Mouse (Mus musculus): ENCODE data around the gene Dmtf1. TPM values are rescaled to one million over a fixed set of nuclear protein-coding genes. Genes with fewer than 3 reads are reported as not detected.

Dmtf1 gene
- total RNA-seq, 2 experiments from 2014 or later: 53.8 to 58.0 TPM

Other genes with a start within 250 kb of the Dmtf1 start
- gene Crot, start 164.5 kb downstream of the Dmtf1 start, total RNA-seq (2021): 10 to 100 TPM; 22.6 to 25.4 TPM
- gene Tmem243, start 61.1 kb downstream of the Dmtf1 start, total RNA-seq (2021): 1 to 10 TPM; 8.5 to 9.6 TPM
- gene 9330182L06Rik, start 104.3 kb upstream of the Dmtf1 start, total RNA-seq (2021): 10 to 100 TPM; 18.7 to 21.7 TPM

All from layer of hippocampus, postnatal 36 days (tissue).